9 mouse cellular contexts compared by ENCODE assay signal in the genomic region with DNA sequence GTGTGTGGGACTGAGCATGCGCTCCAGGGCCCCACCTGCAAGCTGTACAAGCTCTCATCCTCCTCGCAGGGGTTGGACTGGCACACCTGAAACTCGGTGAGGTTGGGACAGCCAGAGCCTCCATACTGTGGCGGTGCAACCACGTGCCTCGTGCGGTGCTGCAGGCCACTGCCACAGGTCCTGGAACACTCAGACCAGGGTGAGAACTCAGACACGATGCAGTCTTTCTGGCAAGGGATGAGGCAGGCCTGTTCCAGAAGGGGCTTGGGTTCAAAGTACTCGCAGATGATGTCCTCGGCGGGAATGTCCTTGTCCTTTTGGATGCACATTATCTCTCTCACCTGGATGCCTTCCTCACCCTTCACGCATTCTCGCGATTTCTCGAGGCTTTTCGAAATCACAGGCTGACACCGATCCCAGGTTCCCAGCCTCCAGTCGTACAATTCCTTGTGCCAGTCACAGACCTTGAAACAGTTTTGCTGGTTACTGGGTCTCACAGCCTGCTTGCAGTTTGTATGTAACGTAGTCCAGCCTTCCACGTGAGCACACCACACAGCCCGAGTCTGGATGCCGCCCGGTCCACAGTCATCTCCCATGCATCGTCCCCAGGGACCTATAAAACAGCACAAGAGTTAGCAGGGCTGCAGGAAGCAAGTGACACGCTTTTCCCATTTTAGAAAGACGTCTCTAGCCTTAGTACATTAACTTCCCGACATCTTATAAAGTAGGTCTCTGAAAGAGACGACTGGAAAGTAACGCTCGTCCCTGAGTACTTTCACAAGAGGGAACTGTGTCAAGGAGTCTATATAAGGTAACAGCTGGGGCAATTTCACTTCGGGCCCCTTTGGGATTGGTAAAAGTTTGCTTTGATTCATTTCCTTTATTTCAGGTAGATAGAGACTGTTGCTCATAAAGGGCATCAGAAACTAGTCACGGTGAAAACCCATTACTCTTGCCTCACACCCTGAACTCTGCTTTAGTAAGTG.
DNase-seq lines count a peak whose midpoint lies in the region; ATAC-seq and TF ChIP-seq lines count a peak whose summit lies in the region.
"Had no signal": no experiment of that assay in that cellular context is flagged by ENCODE, and none has a peak within 500 bp of the region (broad histone marks: within the 10 kb centered on the region; RNA-seq: fewer than 3 reads in every experiment).

No protein-coding gene starts in this region.

- no peak for ATAC-seq in kidney, embryonic 14.5 days (ENCODE audit: low FRiP score, low TSS enrichment)
- ATAC-seq in limb, embryonic 15.5 days (ENCODE audit: insufficient number of reproducible peaks, low FRiP score, low TSS enrichment, low read depth): 0 out of 2 replicates have a peak, but pooled peaks have one; percentile 55
- ATAC-seq in stomach, postnatal 0 days (ENCODE audit: low FRiP score, low TSS enrichment): no peak

- WGBS in kidney, embryonic 14.5 days: 81% methylated on average over 32 of the region's 32 CpGs
- WGBS in limb, embryonic 15.5 days: 62% methylated on average over 32 of the region's 32 CpGs
- WGBS in stomach, postnatal 0 days: 87% methylated on average over 32 of the region's 32 CpGs

- TF ChIP-seq EP300 in stomach, postnatal 0 days (optimal IDR thresholded peaks at IDR 0.05): no peak

- H3K36me3 ChIP-seq in E14TG2a.4 (ENCODE audit: insufficient read depth, low read length): no peaks in the 10 kb centered on the region
- no peaks in the 10 kb centered on the region for H3K36me3 ChIP-seq in kidney, embryonic 14.5 days (ENCODE audit: control insufficient read depth, insufficient read depth, low read length)
- H3K36me3 ChIP-seq in limb, embryonic 15.5 days: no peaks in the 10 kb centered on the region
- no peaks in the 10 kb centered on the region for H3K36me3 ChIP-seq in stomach, postnatal 0 days (ENCODE audit: control insufficient read depth, insufficient read depth, low read length)
- H3K36me3 ChIP-seq: heart, embryonic 15.5 days had no signal

- no peak for TF ChIP-seq CTCF in E14TG2a.4 (conservative IDR thresholded peaks at IDR 0.05; ENCODE audit: low read length)
- no peak for TF ChIP-seq CTCF in stomach, postnatal 0 days (IDR thresholded peaks at IDR 0.05; ENCODE audit: low read depth)

- H3K9me3 ChIP-seq in E14TG2a.4 (ENCODE audit: low read length): no peaks in the 10 kb centered on the region
- H3K9me3 ChIP-seq in kidney, embryonic 14.5 days (ENCODE audit: control insufficient read depth, low read length): no peaks in the 10 kb centered on the region
- no peaks in the 10 kb centered on the region for H3K9me3 ChIP-seq in limb, embryonic 15.5 days
- H3K9me3 ChIP-seq in stomach, postnatal 0 days (ENCODE audit: control insufficient read depth, low read length): no peaks in the 10 kb centered on the region
- H3K9me3 ChIP-seq: heart, embryonic 15.5 days had no signal

- H3K4me1 ChIP-seq in E14TG2a.4 (replicated peaks; ENCODE audit: low read depth, low read length): peaks cover 27% of the 10 kb centered on the region
- H3K4me1 ChIP-seq in kidney, embryonic 14.5 days (ENCODE audit: control insufficient read depth, insufficient read depth, low read length): no peaks in the 10 kb centered on the region
- no peaks in the 10 kb centered on the region for H3K4me1 ChIP-seq in limb, embryonic 15.5 days
- no peaks in the 10 kb centered on the region for H3K4me1 ChIP-seq in stomach, postnatal 0 days (replicated peaks; ENCODE audit: control insufficient read depth, insufficient read depth)
- H3K4me1 ChIP-seq: heart, embryonic 15.5 days had no signal

- no peak overlapping the region for H3K27ac ChIP-seq in kidney, embryonic 14.5 days (ENCODE audit: low read depth, low read length)
- H3K27ac ChIP-seq in limb, embryonic 15.5 days: no peak overlapping the region
- H3K27ac ChIP-seq in stomach, postnatal 0 days (replicated peaks): no peak overlapping the region
- H3K27ac ChIP-seq: heart, embryonic 15.5 days had no signal

- peak; percentile 92 for DNase-seq in heart, adult 11 months
- no peak for DNase-seq in heart, adult 9 months (ENCODE audit: low spot score in 2 of 2)
- DNase-seq in stomach, postnatal 0 days (ENCODE audit: low spot score): no peak
- DNase-seq in liver: no peak
- DNase-seq in layer of hippocampus, adult 11-12 months (ENCODE audit: low spot score): no peak

- no peak overlapping the region for H3K9ac ChIP-seq in kidney, embryonic 14.5 days (ENCODE audit: low read depth, low read length)
- H3K9ac ChIP-seq in limb, embryonic 15.5 days: no peak overlapping the region
- no peak overlapping the region for H3K9ac ChIP-seq in stomach, postnatal 0 days (ENCODE audit: low read length)
- H3K9ac ChIP-seq: heart, embryonic 15.5 days had no signal

- H3K4me2 ChIP-seq in kidney, embryonic 14.5 days (replicated peaks; ENCODE audit: low read depth, low read length): 0 out of 2 replicates have a peak overlapping the region, but pooled peaks have one; percentile 10
- H3K4me2 ChIP-seq in limb, embryonic 15.5 days: peak overlapping the region; percentile 19
- no peak overlapping the region for H3K4me2 ChIP-seq in stomach, postnatal 0 days (replicated peaks; ENCODE audit: low read depth)
- H3K4me2 ChIP-seq: heart, embryonic 15.5 days had no signal

- peaks cover 21% of the 10 kb centered on the region for H3K27me3 ChIP-seq in E14TG2a.4 (ENCODE audit: insufficient read depth, low read length)
- H3K27me3 ChIP-seq in kidney, embryonic 14.5 days (ENCODE audit: control insufficient read depth, insufficient read depth, low read length): no peaks in the 10 kb centered on the region
- H3K27me3 ChIP-seq in limb, embryonic 15.5 days: no peaks in the 10 kb centered on the region
- no peaks in the 10 kb centered on the region for H3K27me3 ChIP-seq in stomach, postnatal 0 days (ENCODE audit: control insufficient read depth, insufficient read depth, low read length)
- H3K27me3 ChIP-seq: heart, embryonic 15.5 days had no signal

- peak overlapping the region; percentile 29; the same call in 1 of the 2 replicates for H3K4me3 ChIP-seq in E14TG2a.4 (replicated peaks; ENCODE audit: low read length)
- H3K4me3 ChIP-seq in kidney, embryonic 14.5 days (ENCODE audit: low read length): no peak overlapping the region
- H3K4me3 ChIP-seq in limb, embryonic 15.5 days: no peak overlapping the region
- no peak overlapping the region for H3K4me3 ChIP-seq in stomach, postnatal 0 days (ENCODE audit: low read depth, low read length)
- H3K4me3 ChIP-seq: heart, embryonic 15.5 days had no signal
